Mouse (Mus musculus) regulatory T cell (primary cell): ENCODE data around the gene Hsh2d.

Source experiments
- in situ Hi-C: fragments of 300-600 bp; cut with MboI, MseI; formaldehyde crosslinking; loops from one replicate; pipeline ENCODE4 v1.15.1; 2025; ENCODE audit warnings: high pct_unique_total_duplicates

Hsh2d gene

DNA sequence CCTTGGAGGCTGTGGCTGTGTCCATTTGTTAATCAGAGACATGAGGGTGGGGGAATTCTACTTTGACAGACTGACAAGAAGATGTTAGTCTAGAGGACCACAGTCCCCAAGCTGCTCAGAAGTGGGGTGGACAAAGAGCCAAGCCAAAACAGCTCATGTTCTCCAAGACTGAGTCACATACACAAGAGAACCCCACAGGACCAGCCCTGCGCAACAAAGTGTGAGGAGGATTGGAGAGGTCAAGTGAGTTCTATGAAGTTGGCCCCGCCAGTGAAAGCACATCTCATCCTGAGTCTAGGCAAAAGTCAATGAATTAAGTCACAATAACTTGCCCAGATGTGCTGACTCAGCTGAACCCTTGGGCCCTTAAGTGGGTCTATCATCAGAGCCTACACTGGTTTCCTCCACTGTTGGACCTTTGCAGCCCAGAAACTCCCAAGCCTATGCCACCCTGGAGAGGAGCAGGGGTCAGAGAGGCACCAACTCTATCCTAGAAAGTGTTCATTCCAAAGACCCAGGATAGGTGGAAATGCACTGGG lies 1.6 kb upstream of the Hsh2d start:
- in situ Hi-C loops = no loop called here

DNA sequence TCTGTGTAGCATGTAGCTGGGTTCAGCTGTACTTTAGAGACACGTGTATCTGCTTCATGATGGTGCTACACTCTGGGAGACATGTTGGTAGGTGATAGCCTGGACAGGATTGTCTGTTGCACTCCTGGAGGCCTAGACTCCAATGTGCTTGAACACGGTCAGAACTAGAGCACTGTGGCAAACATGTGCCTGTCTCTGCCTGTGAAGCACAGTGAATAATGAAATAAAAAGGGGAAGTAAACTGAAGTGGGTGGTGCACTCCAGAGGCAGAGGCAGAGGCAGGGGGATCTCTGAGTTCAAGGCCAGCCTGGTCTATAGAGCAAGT lies 739 bp downstream of the Hsh2d start:
- in situ Hi-C loops = no loop called here

DNA sequence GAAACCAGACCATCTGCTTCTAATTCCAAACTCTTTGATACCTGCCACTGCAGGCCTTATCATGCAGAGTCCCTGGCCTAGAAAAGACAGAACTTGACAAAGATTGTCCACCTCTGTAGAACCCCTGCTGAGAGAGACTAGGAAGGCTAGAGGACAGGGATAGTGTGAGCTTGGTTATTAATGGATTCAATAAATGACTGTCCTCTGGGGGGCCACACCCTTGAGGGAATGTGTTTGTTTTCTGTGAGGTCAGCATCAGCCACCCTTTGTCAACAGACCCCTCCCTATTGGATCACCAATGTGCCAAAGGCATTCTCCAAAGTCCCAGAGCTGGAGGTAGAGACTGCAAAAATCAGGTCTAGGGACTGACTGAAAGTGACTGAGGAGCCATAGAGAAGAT lies 2.6 kb downstream of the Hsh2d start:
- in situ Hi-C loops = no loop called here

DNA sequence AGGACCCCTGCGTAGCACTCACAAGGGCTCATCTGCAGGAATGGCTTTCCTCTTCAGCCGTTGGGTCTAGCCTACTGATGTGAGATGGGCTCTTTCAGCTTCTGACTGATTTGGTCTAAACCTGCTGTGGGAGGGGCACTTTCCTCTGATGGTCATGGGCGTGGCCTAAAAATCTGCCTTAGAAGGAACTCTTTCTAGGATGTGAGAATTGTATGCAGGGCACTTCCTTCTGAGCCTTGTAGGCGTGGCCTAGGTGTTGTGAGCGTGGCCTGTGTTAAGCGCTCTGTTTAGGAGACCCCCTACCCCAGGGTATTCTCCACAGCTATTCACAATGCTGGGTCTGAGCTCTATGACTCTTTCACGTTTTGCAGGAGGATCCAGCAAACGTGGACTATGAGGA lies 8.6 kb downstream of the Hsh2d start:
- in situ Hi-C loops = loop anchor here (5.0 kb wide), 1 partner anchor 444 kb away; no protein-coding TSS in a partner anchor

DNA sequence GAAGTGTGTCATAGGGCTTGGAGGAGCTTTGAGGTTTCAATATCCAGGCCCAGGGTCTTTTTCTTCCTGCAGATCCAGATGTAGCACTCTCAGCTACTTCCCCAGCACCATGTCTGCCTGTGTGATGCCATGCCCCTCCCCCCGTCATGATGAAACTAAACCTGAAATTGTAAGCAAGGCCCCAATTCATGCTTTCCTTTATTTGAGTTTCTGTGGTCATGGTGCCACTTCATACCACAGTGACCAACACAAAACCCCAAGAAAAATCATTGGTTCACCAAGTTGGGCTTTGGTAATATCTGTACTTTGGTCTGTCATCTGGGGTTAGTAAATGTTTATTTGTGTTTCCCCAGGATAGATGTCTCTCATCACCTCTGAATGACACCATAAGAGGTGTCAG lies 19.1 kb downstream of the Hsh2d start:
- in situ Hi-C loops = loop anchor here (25.0 kb wide), 1 partner anchor 1071 kb away; no protein-coding TSS in a partner anchor

DNA sequence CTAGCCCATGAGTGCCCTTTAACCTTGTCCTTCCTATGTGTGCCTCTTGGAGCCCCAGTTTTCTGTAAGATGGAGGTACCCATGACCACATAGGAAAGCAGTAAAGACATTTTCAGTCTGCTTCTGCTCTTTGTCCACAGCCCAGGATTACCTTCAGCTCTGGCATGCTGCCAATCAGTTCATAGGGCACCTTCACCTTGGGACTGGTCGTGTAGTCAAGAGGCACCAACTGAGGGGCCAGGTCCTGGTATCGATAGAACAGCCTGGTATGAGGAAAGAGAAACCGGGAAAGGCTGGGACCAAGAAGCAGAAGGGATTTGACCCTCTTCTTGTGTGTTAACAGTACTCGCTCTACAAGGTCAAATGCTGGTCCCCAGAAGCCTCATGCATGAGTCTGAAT lies 20.8 kb downstream of the Hsh2d start:
- in situ Hi-C loops = loop anchor here (10.0 to 25.0 kb wide), 2 partner anchors 1073 to 1975 kb away; partner anchors contain the start of genes Armc6 and Sugp2

DNA sequence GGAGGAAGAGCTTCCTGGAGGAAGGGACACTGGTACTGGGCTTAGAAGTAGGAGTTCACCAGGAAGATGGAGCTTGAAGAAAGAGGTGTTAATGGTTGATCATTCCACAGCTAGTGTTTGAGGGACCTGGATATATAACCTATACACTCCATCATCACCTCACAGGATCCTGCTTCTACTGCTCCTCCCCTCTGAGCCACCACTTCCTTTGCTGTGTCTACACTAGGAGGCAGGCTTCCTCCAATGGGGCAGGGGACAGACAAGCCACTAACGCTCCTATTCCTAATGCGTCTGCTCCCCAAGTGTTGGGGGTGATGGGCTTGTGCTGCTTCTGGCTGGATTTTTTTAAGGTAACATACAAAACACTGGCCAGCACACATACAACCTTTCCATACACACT lies 21.3 kb downstream of the Hsh2d start:
- in situ Hi-C loops = loop anchor here (10.0 to 25.0 kb wide), 2 partner anchors 1073 to 1976 kb away; partner anchors contain the start of genes Armc6 and Sugp2

DNA sequence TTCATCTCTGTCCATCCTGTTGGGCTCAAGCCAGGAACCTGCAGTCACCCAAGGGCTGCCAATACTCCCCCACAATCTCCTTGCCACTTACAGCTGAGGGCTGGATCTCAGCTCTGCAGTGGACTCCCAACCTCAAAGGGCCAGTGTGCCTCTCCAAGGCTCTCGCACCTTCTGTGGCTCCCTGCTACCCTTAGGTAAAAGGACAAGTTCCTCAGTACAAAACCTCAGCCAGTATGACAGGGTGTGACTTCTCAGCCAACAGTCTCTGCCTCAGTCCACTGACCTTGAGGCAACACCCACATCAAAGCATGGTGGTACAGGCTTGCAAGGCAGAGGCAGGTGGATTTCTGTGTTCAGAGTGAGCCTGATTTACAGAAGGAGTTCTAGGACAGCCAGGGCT lies 22.4 kb downstream of the Hsh2d start:
- in situ Hi-C loops = loop anchor here (10.0 to 25.0 kb wide), 2 partner anchors 1075 to 1977 kb away; partner anchors contain the start of genes Armc6 and Sugp2

DNA sequence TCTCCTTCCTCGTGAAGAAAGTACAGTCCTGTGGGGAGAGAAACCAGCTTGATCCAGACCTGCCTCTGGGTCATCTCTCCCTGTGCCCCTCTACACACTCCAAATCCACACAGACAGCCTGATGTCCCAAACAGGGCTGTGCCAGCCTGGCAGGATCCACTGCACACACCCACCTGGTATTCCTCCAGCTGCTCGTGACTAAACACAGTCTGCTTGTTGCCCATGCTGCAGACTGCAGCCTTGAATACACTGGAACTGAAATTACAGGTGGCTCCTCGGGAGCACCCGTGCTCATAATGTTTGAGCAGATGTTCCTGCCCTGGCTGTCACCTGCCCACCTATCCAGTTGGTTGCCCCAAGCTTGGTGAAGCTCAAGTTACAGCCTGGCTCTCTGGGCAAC lies 23.3 kb downstream of the Hsh2d start, which contains the start of gene Cib3:
TSS of gene Cib3 (minus strand) at position 87 of the 400 bp plus-strand sequence.
- in situ Hi-C loops = loop anchor here (10.0 to 25.0 kb wide), 2 partner anchors 1075 to 1978 kb away; partner anchors contain the start of genes Armc6 and Sugp2

DNA sequence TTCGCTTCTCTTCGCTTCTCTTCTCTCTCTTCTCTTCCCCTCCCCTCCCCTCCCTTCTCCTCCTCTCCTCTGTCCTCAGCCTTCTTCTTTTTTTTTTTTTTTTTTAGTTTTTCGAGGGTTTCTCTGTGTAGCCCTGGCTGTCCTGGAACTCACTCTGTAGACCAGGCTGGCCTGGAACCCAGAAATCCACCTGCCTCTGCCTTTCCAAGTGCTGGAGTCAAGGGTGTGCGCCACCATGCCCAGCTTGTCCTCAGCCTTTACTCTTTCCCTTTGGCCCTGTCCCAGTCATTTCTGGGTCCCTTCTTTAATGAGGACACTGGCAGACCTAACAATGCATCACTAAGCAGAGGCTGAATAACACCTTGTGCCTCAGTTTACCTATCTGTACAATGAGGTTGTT lies 24.1 kb downstream of the Hsh2d start, which contains the start of gene Gm11034:
TSS of gene Gm11034 (minus strand) at position 101 of the 400 bp plus-strand sequence.
- in situ Hi-C loops = loop anchor here (10.0 to 25.0 kb wide), 2 partner anchors 1076 to 1979 kb away; partner anchors contain the start of genes Armc6 and Sugp2

DNA sequence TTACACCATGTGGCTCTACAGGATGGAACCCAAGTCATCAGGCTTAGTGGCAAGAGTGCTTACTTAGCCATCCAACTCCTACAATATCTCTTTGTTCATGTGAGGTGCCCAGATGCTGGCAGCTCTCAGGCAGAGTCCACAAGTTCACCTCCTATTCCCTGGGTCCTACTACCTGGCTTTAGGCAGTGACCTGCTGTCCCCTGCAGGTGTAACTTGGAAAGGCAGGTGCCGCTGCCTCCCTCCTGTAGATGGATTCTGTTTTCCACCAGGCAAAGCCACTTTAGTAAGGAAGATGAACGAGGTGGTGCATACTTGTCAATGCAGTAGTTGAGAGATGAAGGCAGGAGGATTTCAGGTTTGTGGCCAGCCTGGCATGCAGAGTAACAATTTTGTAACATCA lies 25.6 kb downstream of the Hsh2d start:
- in situ Hi-C loops = loop anchor here (5.0 to 25.0 kb wide), 3 partner anchors 38 to 1980 kb away; partner anchors contain the start of genes Armc6 and Sugp2

DNA sequence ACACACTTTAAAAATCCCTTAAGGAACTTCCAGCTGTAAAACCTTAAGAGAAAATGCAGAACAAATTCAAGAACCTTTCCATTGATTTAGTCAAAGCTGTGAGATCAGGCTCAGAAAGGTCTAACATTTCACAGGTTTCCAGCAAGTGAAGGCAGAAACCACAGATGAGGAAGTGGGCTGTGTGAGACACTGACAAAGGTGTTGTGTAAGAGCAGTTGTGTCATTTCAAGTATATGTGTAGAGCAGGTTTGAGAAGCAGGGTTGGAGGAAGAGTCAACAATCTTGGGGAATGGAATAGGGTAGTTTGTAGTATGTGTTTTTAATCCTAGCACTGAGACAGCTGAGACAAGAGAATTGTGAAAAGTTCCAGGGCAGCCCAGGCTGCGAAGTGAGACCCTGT lies 26.4 kb downstream of the Hsh2d start:
- in situ Hi-C loops = loop anchor here (5.0 to 25.0 kb wide), 3 partner anchors 39 to 1981 kb away; partner anchors contain the start of genes Armc6 and Sugp2

DNA sequence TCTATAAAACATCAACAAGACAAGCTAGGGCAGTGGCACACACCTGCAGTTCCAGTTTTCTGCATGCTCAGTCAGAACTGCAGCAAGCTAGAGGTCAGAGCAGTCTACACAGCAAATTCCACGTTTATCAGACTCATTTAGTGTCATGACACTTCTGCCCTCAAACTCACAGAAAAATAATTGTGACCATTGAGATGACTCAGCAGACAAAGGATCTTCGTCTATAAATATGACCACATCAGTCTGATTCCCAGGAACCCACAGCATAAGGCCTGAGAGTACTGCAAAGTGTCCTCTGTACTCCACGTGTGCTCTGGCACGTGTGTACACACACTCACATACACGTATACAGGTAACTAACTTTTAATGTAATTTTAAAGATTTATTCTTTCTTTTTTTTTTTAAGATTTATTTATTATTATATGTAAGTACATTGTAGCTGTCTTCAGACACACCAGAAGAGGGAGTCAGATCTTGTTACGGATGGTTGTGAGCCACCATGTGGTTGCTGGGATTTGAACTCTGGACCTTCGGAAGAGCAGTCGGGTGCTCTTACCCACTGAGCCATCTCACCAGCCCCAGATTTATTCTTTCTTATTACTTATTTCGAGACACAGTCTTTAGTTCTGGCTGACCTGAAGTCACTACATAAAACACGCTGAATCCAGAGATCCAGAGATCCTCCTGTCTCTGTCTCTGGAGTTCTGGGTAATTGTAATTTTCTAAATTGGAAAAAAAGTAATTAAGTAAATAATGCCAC lies 29.5 kb downstream of the Hsh2d start:
- in situ Hi-C loops = loop anchor here (5.0 to 25.0 kb wide), 3 partner anchors 42 to 1984 kb away; partner anchors contain the start of genes Armc6 and Sugp2

DNA sequence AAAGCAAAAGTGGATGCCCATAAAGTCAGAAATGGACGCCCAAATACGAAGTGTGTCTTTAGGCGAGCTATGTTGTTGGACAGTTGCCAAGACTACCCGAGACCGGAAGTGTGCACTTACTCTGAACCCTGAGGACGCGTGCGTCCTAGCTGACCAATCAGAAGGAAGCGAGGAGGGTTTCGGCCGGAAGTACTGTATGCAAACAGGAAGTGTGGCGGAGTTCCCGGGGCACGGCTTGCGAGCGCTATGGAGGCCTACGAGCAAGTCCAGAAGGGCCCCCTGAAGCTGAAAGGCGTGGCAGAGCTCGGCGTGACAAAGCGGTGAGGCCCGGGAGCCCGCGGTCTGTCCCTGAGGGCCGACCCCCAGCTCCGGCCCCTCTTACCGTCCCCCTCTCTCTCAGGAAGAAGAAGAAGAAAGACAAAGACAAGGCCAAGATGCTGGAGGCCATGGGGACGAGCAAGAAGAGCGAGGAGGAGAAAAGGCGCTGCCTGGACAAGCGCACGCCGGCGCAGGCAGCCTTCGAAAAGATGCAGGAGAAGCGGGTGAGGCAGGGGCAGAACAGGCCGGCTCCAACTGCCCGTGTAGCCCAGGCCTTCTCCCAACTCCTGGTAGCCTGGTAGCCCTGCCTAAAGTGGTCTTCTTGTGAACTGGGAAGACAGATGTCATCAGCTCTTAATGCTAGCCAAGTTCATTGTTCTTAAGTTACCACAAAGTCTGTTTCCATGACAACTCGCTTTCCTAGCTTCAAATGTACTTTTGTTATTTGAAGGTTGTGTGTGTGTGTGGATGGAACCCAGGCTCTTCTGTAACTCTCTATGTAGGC lies 30.3 kb downstream of the Hsh2d start, which contains the start of gene Fam32a:
TSS of gene Fam32a (plus strand) at position 190 of the 823 bp plus-strand sequence.
- in situ Hi-C loops = loop anchor here (5.0 to 25.0 kb wide), 3 partner anchors 42 to 1985 kb away; partner anchors contain the start of genes Armc6 and Sugp2

DNA sequence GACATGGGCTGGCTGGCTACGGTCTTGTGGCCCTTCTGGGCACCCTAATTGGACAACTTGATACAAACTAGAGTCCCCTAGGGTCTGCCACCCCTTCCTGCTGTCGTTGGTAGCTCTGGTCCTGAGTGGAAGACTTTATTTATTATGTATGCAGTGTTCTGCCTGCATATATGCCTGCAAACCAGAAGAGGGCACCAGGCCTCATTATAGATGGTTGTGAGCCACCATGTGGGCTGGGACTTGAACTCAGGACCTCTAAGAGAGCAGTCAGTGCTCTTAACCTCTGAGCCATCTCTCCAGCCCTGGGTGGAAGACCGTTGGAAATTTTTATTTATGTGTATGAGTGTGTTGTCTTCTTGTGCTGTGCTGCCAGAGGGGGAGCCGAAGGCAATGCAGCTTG lies 31.3 kb downstream of the Hsh2d start:
- in situ Hi-C loops = loop anchor here (25.0 kb wide), 1 partner anchor 1083 kb away; no protein-coding TSS in a partner anchor

DNA sequence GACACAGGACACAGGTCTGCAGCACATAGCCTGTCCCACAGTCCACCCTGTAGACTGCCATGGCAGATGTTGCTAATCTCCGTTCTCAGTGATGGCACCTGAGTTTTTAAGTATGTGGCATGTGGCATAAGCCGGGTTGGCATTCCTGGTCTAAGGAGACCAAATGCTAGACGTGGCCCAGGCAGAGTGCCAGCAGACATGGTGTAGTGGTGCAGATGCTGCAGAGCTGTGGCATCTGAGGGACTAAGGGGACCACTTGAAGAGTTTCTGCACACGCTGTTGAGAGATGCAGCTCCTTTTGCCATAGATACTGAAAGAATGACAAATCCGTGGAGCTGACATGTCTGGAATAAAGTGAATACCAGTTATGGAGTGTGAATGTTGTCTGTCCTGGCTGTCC lies 33.2 kb downstream of the Hsh2d start:
- in situ Hi-C loops = loop anchor here (25.0 kb wide), 1 partner anchor 1085 kb away; no protein-coding TSS in a partner anchor

DNA sequence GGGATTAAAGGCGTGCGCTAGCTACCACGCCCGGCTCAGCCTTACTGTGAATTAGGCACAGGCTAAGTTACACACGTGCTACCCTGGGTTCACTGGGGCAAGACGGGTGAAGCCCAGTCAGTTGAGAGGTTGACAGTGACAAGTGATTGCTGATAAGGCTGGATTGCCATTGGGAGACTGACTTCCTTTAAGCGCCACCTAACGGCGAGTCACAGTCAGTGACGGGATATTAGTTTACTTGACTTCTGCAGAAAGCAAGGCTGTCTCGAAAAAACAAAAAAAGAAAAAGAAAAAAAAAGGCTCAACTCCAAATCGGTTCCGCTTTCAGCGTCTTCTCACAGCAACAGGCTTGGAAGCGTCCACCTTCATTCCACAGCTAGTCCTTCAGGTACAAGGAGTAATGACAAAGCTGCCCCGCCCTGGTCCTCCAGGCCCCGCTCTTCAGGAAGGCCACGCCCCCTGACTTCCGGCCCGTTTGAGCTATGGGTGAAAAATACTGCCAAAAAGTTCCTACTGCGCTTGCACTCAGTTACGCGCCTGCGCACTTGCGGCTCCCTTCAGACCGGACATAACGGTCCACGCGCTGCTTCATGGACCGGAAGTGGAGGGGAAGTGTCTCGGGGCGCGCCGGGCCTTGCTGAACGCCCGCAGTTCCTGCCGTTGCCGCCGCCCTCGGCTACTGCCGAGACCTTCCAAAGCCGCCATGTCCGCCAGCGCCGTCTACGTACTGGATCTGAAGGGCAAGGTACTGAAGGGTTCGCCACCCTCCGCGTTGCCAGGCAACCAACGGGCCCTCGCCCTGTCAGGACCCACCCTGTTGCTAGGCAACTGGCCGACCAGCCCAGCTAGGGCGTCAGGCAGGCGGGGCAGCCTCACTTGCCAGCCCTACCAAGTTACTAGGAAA lies 50.3 kb downstream of the Hsh2d start, which contains the start of gene Ap1m1:
TSS of gene Ap1m1 (plus strand) at position 520 of the 904 bp plus-strand sequence.
- in situ Hi-C loops = no loop called here

DNA sequence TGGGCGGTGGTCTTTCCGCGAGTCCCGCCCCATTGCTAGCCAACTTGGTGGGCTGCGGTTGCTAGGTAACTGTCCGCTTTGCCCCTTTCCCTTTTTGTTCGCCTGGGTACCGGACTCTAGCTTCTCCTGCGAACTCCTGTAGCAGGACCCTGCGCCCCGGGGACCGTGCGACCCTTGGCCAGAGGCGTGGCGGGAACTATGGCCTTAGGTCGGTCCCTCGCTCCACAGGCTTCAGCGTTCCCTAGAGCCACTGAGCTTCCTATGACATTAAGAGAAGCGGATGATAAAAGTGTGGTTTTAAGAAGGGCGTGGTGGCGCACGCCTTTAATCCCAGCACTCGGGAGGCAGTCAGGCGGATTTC lies 50.9 kb downstream of the Hsh2d start:
- in situ Hi-C loops = no loop called here

DNA sequence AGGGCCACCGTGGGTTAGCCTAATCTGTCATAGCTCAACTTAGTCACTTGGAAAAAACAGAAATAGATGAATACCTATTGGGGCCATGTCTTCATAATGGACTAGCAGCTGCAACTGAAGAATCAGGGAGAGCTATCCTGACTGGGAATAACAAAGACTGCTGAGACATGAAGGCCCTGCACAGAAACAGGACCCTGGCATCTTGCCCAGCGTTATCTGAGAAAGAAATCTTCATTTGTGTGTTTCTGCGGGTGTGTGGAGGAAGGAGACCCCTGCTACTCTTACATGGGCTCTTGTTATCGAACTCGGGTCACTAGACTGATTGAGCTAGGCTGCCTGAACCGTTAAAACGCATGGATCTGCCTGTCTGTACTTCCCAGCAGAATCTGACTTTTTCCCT lies 51.5 kb downstream of the Hsh2d start:
- in situ Hi-C loops = no loop called here

DNA sequence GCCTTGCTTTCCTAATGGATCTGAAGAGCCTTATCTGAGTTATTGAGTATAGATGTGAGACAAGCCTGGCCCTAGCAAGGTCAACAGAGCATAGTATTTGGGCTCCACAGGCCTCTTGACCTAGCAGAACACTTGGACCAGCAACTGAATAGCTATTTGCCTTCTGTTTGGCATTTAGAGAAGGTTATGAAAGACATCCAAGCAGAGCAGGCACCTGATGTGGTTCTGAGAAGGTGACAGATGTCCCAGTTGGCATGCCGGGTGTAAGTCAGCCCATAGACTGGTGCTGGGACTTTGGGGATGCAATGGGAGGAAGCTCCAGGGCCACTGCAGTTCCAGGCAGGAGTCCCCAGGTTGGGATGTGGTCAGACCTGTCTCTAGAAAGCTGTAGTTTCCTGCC lies 52.8 kb downstream of the Hsh2d start:
- in situ Hi-C loops = no loop called here
